Mouse (Mus musculus): Measurements from ENCODE around the gene Olfr143. TPM values are rescaled to one million over a fixed set of nuclear protein-coding genes. Genes with fewer than 3 reads are reported as not detected.

The Olfr143 gene
- not detected for polyA plus RNA-seq (2012; fragmentation: generic; extraction: Trizol)

- Histone ChIP-seq H3K36me3 (ENCODE audit: control insufficient read depth, insufficient read depth) (no peaks in the 10 kb centered on the region), H3K79me2 (ENCODE audit: control insufficient read depth, insufficient read depth) (no peaks in the 10 kb centered on the region), H3ac (ENCODE audit: control insufficient read depth, insufficient read length) (no peak within 1 kb of the TSS), H3K4me2 (ENCODE audit: low read depth) (no peak within 1 kb of the TSS), H3K27me3 (ENCODE audit: control insufficient read depth, insufficient read depth, insufficient read length) (no peaks in the 10 kb centered on the region), H3K4me3 (no peak within 1 kb of the TSS)
- TF ChIP-seq TCF3 (IDR thresholded peaks at IDR 0.05; ENCODE audit: insufficient read length, low read depth) (no peak), POLR2A (IDR thresholded peaks at IDR 0.05; ENCODE audit: insufficient read length, low read depth) (no peak), USF1 (IDR thresholded peaks at IDR 0.05; ENCODE audit: low read depth) (no peak)
Measured at GRCm38 (mm10) chr9:38252474-38252873, at the start of gene Olfr143. Gene Olfr143 (plus strand): TSS chr9:38252774.

GRCm38 (mm10) chr9:38208065-38208464 lies 44.5 kb upstream of the Olfr143 start, which contains the start of gene Olfr893:
Gene Olfr893 (plus strand): TSS chr9:38208365.
- Histone ChIP-seq H3K36me3 (ENCODE audit: control insufficient read depth, insufficient read depth) (no peaks in the 10 kb centered on the region), H3ac (ENCODE audit: control insufficient read depth, insufficient read length) (no peak within 1 kb of the TSS), H3K27me3 (ENCODE audit: control insufficient read depth, insufficient read depth, insufficient read length) (no peaks in the 10 kb centered on the region), H3K4me2 (ENCODE audit: low read depth) (no peak within 1 kb of the TSS), H3K4me3 (no peak within 1 kb of the TSS), H3K79me2 (ENCODE audit: control insufficient read depth, insufficient read depth) (no peaks in the 10 kb centered on the region)
- no peak for TF ChIP-seq MYOG (IDR thresholded peaks at IDR 0.05; ENCODE audit: control insufficient read depth in 1 of 3, insufficient read depth in 1 of 3, insufficient read length in 2 of 3, low read depth in 2 of 3)

GRCm38 (mm10) chr9:38217755-38218154 lies 34.8 kb upstream of the Olfr143 start, which contains the start of gene Olfr894:
Gene Olfr894 (plus strand): TSS chr9:38218055.
- Histone ChIP-seq H3K36me3 (ENCODE audit: control insufficient read depth, insufficient read depth) (no peaks in the 10 kb centered on the region), H3K79me2 (ENCODE audit: control insufficient read depth, insufficient read depth) (no peaks in the 10 kb centered on the region)
- no peak for TF ChIP-seq E2F4 (IDR thresholded peaks at IDR 0.05; ENCODE audit: insufficient read depth)
- TF ChIP-seq TCF3 (IDR thresholded peaks at IDR 0.05; ENCODE audit: insufficient read length, low read depth): no peak
- no peak for TF ChIP-seq REST (IDR thresholded peaks at IDR 0.05; ENCODE audit: insufficient read depth, insufficient read length)
- TF ChIP-seq MYOG (IDR thresholded peaks at IDR 0.05; ENCODE audit: control insufficient read depth in 1 of 3, insufficient read depth in 1 of 3, insufficient read length in 2 of 3, low read depth in 2 of 3): no peak
- no peak for TF ChIP-seq TCF12 (IDR thresholded peaks at IDR 0.05; ENCODE audit: insufficient read depth, poor library complexity, severe bottlenecking)
- no peak for TF ChIP-seq USF1 (IDR thresholded peaks at IDR 0.05; ENCODE audit: low read depth)
- no peak for TF ChIP-seq MAX (IDR thresholded peaks at IDR 0.05; ENCODE audit: low read depth)
- TF ChIP-seq POLR2A (IDR thresholded peaks at IDR 0.05; ENCODE audit: insufficient read length, low read depth): no peak
- no peak for TF ChIP-seq CEBPB (IDR thresholded peaks at IDR 0.05; ENCODE audit: insufficient read depth, poor library complexity, severe bottlenecking)
- no peak for TF ChIP-seq POLR2AphosphoS2 (IDR thresholded peaks at IDR 0.05; ENCODE audit: insufficient read length, low read depth)
- TF ChIP-seq MYOD1 (IDR thresholded peaks at IDR 0.05; ENCODE audit: control insufficient read depth in 1 of 3, insufficient read length in 2 of 3, low read depth in 2 of 3): no peak
- TF ChIP-seq SRF (IDR thresholded peaks at IDR 0.05; ENCODE audit: control insufficient read depth, insufficient read length, low read depth): no peak

GRCm38 (mm10) chr9:38267551-38267950 lies 15.0 kb downstream of the Olfr143 start, which contains the start of gene Olfr895:
Gene Olfr895 (plus strand): TSS chr9:38267851.
- Histone ChIP-seq H3K36me3 (ENCODE audit: control insufficient read depth, insufficient read depth) (no peaks in the 10 kb centered on the region), H3ac (ENCODE audit: control insufficient read depth, insufficient read length) (no peak within 1 kb of the TSS), H3K4me3 (no peak within 1 kb of the TSS), H3K27me3 (ENCODE audit: control insufficient read depth, insufficient read depth, insufficient read length) (no peaks in the 10 kb centered on the region), H3K79me2 (ENCODE audit: control insufficient read depth, insufficient read depth) (no peaks in the 10 kb centered on the region), H3K4me2 (ENCODE audit: low read depth) (no peak within 1 kb of the TSS)
- TF ChIP-seq MYOG (IDR thresholded peaks at IDR 0.05; ENCODE audit: control insufficient read depth in 1 of 3, insufficient read depth in 1 of 3, insufficient read length in 2 of 3, low read depth in 2 of 3) (no peak), SRF (IDR thresholded peaks at IDR 0.05; ENCODE audit: control insufficient read depth, insufficient read length, low read depth) (no peak), POLR2AphosphoS2 (IDR thresholded peaks at IDR 0.05; ENCODE audit: insufficient read length, low read depth) (no peak), MAX (IDR thresholded peaks at IDR 0.05; ENCODE audit: low read depth) (no peak), TCF12 (IDR thresholded peaks at IDR 0.05; ENCODE audit: insufficient read depth, poor library complexity, severe bottlenecking) (no peak), CEBPB (IDR thresholded peaks at IDR 0.05; ENCODE audit: insufficient read depth, poor library complexity, severe bottlenecking) (no peak), TCF3 (IDR thresholded peaks at IDR 0.05; ENCODE audit: insufficient read length, low read depth) (no peak), E2F4 (IDR thresholded peaks at IDR 0.05; ENCODE audit: insufficient read depth) (no peak), REST (IDR thresholded peaks at IDR 0.05; ENCODE audit: insufficient read depth, insufficient read length) (no peak), MYOD1 (IDR thresholded peaks at IDR 0.05; ENCODE audit: control insufficient read depth in 1 of 3, insufficient read length in 2 of 3, low read depth in 2 of 3) (no peak), POLR2A (IDR thresholded peaks at IDR 0.05; ENCODE audit: insufficient read length, low read depth) (no peak), USF1 (IDR thresholded peaks at IDR 0.05; ENCODE audit: low read depth) (no peak)

More at GRCm38 (mm10) chr9:38217755-38218154, 34.8 kb upstream of the Olfr143 start, which contains the start of gene Olfr894:
- H3ac ChIP-seq (ENCODE audit: control insufficient read depth, insufficient read length): no peak within 1 kb of the TSS
- H3K4me2 ChIP-seq (ENCODE audit: low read depth): no peak within 1 kb of the TSS
- H3K4me3 ChIP-seq: no peak within 1 kb of the TSS
- H3K27me3 ChIP-seq (ENCODE audit: control insufficient read depth, insufficient read depth, insufficient read length): no peaks in the 10 kb centered on the region

- no peak for TF ChIP-seq TCF12 (IDR thresholded peaks at IDR 0.05; ENCODE audit: insufficient read depth, poor library complexity, severe bottlenecking)
- no peak for TF ChIP-seq SRF (IDR thresholded peaks at IDR 0.05; ENCODE audit: control insufficient read depth, insufficient read length, low read depth)
- no peak for TF ChIP-seq CEBPB (IDR thresholded peaks at IDR 0.05; ENCODE audit: insufficient read depth, poor library complexity, severe bottlenecking)
- TF ChIP-seq MYOG (IDR thresholded peaks at IDR 0.05; ENCODE audit: control insufficient read depth in 1 of 3, insufficient read depth in 1 of 3, insufficient read length in 2 of 3, low read depth in 2 of 3): no peak
- no peak for TF ChIP-seq POLR2AphosphoS2 (IDR thresholded peaks at IDR 0.05; ENCODE audit: insufficient read length, low read depth)
- no peak for TF ChIP-seq TCF3 (IDR thresholded peaks at IDR 0.05; ENCODE audit: insufficient read length, low read depth)
- no peak for TF ChIP-seq USF1 (IDR thresholded peaks at IDR 0.05; ENCODE audit: low read depth)
- no peak for TF ChIP-seq POLR2A (IDR thresholded peaks at IDR 0.05; ENCODE audit: insufficient read length, low read depth)
- TF ChIP-seq MYOD1 (IDR thresholded peaks at IDR 0.05; ENCODE audit: control insufficient read depth in 1 of 3, insufficient read length in 2 of 3, low read depth in 2 of 3): no peak
- TF ChIP-seq E2F4 (IDR thresholded peaks at IDR 0.05; ENCODE audit: insufficient read depth): no peak
- no peak for TF ChIP-seq MAX (IDR thresholded peaks at IDR 0.05; ENCODE audit: low read depth)
- no peak for TF ChIP-seq REST (IDR thresholded peaks at IDR 0.05; ENCODE audit: insufficient read depth, insufficient read length)
- Histone ChIP-seq H3K27me3 (ENCODE audit: control insufficient read depth, insufficient read depth, insufficient read length) (no peaks in the 10 kb centered on the region), H3K4me2 (ENCODE audit: low read depth) (no peak within 1 kb of the TSS), H3K4me3 (no peak within 1 kb of the TSS), H3K36me3 (ENCODE audit: control insufficient read depth, insufficient read depth) (no peaks in the 10 kb centered on the region), H3ac (ENCODE audit: control insufficient read depth, insufficient read length) (no peak within 1 kb of the TSS), H3K79me2 (ENCODE audit: control insufficient read depth, insufficient read depth) (no peaks in the 10 kb centered on the region)
Measured at GRCm38 (mm10) chr9:38290807-38291206, 38.2 kb downstream of the Olfr143 start, which contains the start of gene Olfr896-ps1. Gene Olfr896-ps1 (plus strand): TSS chr9:38291107.

Other genes with a start within 250 kb of the Olfr143 start
- not detected for gene Olfr883, start 227.0 kb upstream of the Olfr143 start, polyA plus RNA-seq (2012; fragmentation: generic; extraction: Trizol)
- gene Olfr884, start 206.2 kb upstream of the Olfr143 start, polyA plus RNA-seq (2012; fragmentation: generic; extraction: Trizol): not detected
- gene Olfr885, start 191.5 kb upstream of the Olfr143 start, polyA plus RNA-seq (2012; fragmentation: generic; extraction: Trizol): not detected
- gene Olfr887, start 168.7 kb upstream of the Olfr143 start, polyA plus RNA-seq (2012; fragmentation: generic; extraction: Trizol): not detected
- gene Olfr888, start 144.6 kb upstream of the Olfr143 start, polyA plus RNA-seq (2012; fragmentation: generic; extraction: Trizol): not detected
- not detected for gene Olfr889, start 137.6 kb upstream of the Olfr143 start, polyA plus RNA-seq (2012; fragmentation: generic; extraction: Trizol)
- gene Olfr890, start 110.3 kb upstream of the Olfr143 start, polyA plus RNA-seq (2012; fragmentation: generic; extraction: Trizol): not detected
- gene Olfr891, start 72.0 kb upstream of the Olfr143 start, polyA plus RNA-seq (2012; fragmentation: generic; extraction: Trizol): not detected
- not detected for gene Olfr893, start 44.4 kb upstream of the Olfr143 start, polyA plus RNA-seq (2012; fragmentation: generic; extraction: Trizol)
- not detected for gene Olfr894, start 34.7 kb upstream of the Olfr143 start, polyA plus RNA-seq (2012; fragmentation: generic; extraction: Trizol)
- gene Olfr895, start 15.1 kb downstream of the Olfr143 start, polyA plus RNA-seq (2012; fragmentation: generic; extraction: Trizol): not detected
- not detected for gene Olfr896-ps1, start 38.3 kb downstream of the Olfr143 start, polyA plus RNA-seq (2012; fragmentation: generic; extraction: Trizol)
- gene Olfr25, start 76.3 kb downstream of the Olfr143 start, polyA plus RNA-seq (2012; fragmentation: generic; extraction: Trizol): not detected
- gene Olfr898, start 95.6 kb downstream of the Olfr143 start, polyA plus RNA-seq (2012; fragmentation: generic; extraction: Trizol): not detected
- not detected for gene Olfr250, start 114.1 kb downstream of the Olfr143 start, polyA plus RNA-seq (2012; fragmentation: generic; extraction: Trizol)
- not detected for gene Olfr251, start 124.3 kb downstream of the Olfr143 start, polyA plus RNA-seq (2012; fragmentation: generic; extraction: Trizol)
- gene Olfr147, start 148.9 kb downstream of the Olfr143 start, polyA plus RNA-seq (2012; fragmentation: generic; extraction: Trizol): 0.01 TPM
- 0.01 TPM for gene Olfr901, start 176.7 kb downstream of the Olfr143 start, polyA plus RNA-seq (2012; fragmentation: generic; extraction: Trizol)
- gene Olfr902, start 194.9 kb downstream of the Olfr143 start, polyA plus RNA-seq (2012; fragmentation: generic; extraction: Trizol): not detected
- not detected for gene Olfr904, start 210.4 kb downstream of the Olfr143 start, polyA plus RNA-seq (2012; fragmentation: generic; extraction: Trizol)
- not detected for gene Olfr905, start 218.3 kb downstream of the Olfr143 start, polyA plus RNA-seq (2012; fragmentation: generic; extraction: Trizol)
- not detected for gene Olfr906, start 234.3 kb downstream of the Olfr143 start, polyA plus RNA-seq (2012; fragmentation: generic; extraction: Trizol)
- not detected for gene Olfr907, start 243.0 kb downstream of the Olfr143 start, polyA plus RNA-seq (2012; fragmentation: generic; extraction: Trizol)